Mouse (Mus musculus) cerebellum, adult 8-10 months (tissue): ENCODE data around the gene Focad.

Experiments used
- DNase-seq: peaks from one replicate; pipeline ENCODE4 v3.0.0; 2022

Focad gene

GRCm38 (mm10) chr4:88094062-88094767 lies at the start of gene Focad:
TSS of gene Focad (plus strand) at chr4:88094629.
- peak; percentile 98 for DNase-seq

DNA sequence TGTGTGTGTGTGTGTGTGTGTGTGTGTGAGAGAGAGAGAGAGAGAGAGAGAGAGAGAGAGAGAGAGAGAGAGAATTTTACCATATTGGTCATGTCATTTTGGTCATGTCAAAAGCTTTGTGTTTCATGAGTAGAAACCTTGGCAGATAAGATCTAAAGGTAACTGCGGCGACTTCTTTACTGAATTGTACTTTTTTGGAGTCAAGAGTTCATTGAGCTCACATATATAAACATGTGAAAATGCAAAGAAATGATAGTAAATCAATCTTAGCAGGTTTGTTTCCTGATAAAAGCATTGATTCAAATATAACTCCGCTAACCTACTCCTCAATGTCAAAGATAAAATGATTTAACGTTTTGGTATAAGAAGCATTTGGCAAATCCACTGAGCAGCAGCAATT lies 49.3 kb upstream of the Focad start:
- no peak for DNase-seq

- no peak for DNase-seq
These were observed 48.1 kb upstream of the Focad start for GRCm38 (mm10) chr4:88046280-88046679.

DNA sequence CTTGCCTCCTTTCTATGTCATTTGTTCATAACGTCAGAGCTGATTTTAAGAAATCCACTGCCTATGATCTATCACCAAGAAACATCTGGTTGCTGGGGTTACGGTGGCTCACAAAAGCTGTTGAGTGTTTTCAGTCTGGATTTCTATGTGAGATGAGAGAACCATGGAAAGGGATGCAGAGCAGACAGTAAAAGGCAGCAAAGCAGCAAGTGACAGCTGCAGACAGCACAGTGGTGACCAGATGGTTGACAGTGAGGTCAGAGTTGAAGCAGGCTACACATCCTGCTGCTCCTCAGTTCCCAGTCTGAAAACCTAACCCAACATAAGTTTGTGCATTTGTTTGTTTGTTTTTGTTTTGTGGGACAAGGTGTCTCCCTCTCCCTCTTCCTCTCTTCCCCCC lies 19.0 kb upstream of the Focad start:
- no peak for DNase-seq

- no peak for DNase-seq
These were observed 15.4 kb upstream of the Focad start for GRCm38 (mm10) chr4:88078983-88079382.

DNA sequence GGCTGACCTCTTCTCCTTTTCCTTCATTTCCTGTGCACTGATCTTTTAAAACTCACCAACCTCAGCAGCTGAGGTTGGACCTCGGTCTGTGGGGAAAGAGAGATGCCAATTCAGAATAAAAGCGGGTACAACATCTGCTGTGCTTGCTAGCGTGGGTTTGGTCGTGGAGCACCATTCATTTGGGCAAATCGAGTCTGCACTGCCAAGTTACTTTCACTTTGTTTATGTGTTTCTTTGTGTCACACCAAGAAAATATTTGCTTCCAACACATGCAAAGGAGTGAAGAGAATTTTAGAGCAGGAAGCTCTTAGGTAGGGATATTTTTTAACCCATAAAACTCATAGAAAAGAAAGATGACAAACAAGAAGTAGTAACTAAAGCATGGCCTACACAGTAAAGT lies 13.0 kb upstream of the Focad start:
- DNase-seq: no peak

DNA sequence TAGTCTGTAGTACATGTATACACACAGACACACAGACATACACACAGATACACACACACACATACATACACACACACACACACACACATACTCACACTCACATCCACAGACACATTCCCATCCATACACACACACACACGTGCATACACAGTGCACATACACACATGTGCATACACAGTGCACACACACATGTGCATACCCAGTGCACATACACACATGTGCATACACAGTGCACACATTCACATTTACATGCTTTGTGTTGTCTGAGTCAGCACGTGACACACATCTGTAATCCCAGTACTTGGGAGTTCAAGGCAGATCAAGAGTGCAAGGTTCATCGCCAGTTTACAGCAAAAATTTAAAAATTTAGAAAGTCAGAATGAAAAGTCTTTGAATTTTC lies 12.5 kb upstream of the Focad start:
- DNase-seq: no peak

GRCm38 (mm10) chr4:88082381-88082780 lies 12.0 kb upstream of the Focad start:
- DNase-seq: no peak

DNA sequence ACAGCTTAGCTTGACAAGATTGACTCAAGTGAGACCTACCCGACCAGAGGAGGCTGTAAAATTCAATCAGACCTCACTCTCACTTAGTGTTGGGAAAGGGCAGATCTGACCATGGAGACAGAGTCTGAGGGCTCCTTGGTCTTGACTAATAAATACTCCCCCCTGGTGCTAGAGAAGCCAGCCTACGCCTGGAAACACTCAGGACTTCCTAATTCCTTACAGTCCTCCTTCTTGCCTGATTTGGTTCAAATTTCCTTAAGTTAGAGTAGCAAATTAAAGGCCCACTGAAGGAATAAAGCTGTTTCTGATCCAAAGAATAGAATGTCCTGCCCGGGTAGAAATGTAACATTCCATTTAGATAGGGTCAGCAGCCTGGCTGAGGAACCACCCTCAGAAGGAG lies 10.6 kb upstream of the Focad start:
- DNase-seq: no peak

DNA sequence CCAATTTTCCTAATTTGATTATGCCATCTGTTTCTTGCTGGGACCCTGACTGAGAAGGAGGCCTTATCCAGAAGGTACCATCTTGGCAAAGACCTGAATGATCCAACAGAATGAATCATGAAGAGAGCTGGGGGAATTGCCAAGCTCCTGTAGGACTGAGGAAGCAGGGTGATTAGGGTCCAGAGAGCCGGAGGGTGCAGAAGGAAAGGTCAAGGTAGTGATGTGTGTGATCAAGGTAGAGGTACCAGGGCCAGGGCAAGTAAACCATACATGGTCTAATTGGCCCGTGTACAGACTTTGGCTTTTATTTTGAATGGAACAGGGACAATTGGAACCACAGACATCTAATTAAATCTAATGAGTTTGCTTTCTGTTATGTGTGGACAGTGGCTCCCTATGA lies 4.1 kb upstream of the Focad start:
- peak; percentile 67 for DNase-seq

GRCm38 (mm10) chr4:88094768-88095420 lies 465 bp downstream of the Focad start:
- DNase-seq: no peak

DNA sequence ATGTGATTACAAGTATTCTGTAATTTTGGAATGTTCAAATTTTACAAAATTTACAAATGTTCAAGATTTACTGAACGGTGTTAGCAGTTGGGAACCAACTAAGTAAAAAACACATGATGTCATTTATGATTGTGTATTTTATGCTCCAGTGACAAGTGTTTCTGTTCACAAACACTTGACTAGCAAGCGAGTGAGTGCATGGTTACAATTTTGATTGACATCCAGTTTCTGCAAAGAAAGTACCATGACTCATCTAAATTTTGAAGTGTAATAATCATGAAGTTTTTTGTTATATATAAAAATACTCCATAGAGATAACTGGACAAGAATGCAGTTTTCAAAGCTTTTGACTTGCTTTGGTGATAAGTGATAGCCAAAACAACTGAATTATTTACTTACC lies 1.3 kb downstream of the Focad start:
- no peak for DNase-seq

GRCm38 (mm10) chr4:88108585-88108984 lies 14.2 kb downstream of the Focad start:
- DNase-seq: no peak

- DNase-seq: no peak
These were observed 22.9 kb downstream of the Focad start for GRCm38 (mm10) chr4:88117331-88117730.

GRCm38 (mm10) chr4:88117942-88118341 lies 23.5 kb downstream of the Focad start:
- DNase-seq: no peak

GRCm38 (mm10) chr4:88118750-88119395 lies 24.4 kb downstream of the Focad start:
- DNase-seq: no peak

- no peak for DNase-seq
These were observed 25.7 kb downstream of the Focad start for GRCm38 (mm10) chr4:88120091-88120490.

- no peak for DNase-seq
These were observed 28.0 kb downstream of the Focad start for GRCm38 (mm10) chr4:88122472-88122871.

DNA sequence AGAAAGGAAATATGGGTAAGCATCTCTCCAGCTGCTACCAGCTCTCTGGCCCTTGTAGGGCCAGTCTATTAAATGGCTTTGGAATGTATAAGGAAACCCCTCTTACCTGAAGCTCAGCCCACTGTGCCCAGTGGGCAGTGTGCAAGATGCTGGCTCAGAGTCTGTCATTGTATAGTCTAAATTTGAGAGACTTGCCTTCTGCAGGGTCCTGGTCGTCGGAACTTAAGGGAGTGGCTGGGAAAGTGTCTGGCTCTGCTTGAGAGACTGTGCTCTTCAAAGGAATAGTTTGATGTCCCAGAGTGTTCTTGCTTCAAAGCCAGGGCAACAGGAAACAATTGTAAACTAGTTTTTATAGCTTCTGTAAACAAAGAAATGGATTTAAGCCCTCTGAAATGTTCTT lies 41.5 kb downstream of the Focad start:
- no peak for DNase-seq

GRCm38 (mm10) chr4:88136528-88136927 lies 42.1 kb downstream of the Focad start:
- DNase-seq: no peak

DNA sequence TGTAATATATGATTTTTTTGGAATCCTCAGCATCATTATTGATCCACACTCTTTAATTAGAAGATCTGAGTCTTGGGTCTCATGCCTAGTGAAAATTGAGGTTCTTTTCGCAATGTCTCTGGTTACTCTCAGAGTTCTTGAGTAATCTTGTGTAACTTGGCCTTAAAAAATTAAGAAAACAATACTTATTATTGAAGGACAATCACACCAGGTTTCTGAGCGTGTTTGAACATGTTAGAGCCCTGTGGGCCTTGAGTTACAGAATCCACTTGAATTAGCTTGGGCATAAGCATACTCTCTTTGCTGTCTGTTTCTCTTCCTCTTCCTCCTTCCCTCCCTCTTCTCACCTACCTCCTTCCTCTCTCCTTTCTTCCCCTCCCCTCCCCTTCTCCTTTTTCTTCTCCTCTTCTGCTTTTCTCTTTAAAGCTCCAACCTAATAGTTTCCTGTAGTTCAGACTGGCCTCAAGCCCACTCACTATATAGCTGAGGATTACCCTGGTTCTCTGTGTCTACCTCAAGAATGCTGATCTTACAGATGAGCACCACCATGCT lies 44.0 kb downstream of the Focad start:
- no peak for DNase-seq

GRCm38 (mm10) chr4:88149462-88149861 lies 55.0 kb downstream of the Focad start:
- DNase-seq: no peak

- DNase-seq: no peak
These were observed 61.2 kb downstream of the Focad start for GRCm38 (mm10) chr4:88155490-88156160.
